Mouse (Mus musculus) E14TG2a.4 (cell line): ENCODE measurements around the gene Adamts6.

Source experiments
- CTCF ChIP-seq: conservative IDR thresholded peaks from 2 replicates; pipeline ENCODE4 v1.5.1; 2014; ENCODE audit warnings: low read length
- POU5F1 ChIP-seq: IDR thresholded peaks from 2 replicates; pipeline ENCODE4 v1.6.1; 2014; ENCODE audit warnings: low read length, borderline replicate concordance

DNA sequence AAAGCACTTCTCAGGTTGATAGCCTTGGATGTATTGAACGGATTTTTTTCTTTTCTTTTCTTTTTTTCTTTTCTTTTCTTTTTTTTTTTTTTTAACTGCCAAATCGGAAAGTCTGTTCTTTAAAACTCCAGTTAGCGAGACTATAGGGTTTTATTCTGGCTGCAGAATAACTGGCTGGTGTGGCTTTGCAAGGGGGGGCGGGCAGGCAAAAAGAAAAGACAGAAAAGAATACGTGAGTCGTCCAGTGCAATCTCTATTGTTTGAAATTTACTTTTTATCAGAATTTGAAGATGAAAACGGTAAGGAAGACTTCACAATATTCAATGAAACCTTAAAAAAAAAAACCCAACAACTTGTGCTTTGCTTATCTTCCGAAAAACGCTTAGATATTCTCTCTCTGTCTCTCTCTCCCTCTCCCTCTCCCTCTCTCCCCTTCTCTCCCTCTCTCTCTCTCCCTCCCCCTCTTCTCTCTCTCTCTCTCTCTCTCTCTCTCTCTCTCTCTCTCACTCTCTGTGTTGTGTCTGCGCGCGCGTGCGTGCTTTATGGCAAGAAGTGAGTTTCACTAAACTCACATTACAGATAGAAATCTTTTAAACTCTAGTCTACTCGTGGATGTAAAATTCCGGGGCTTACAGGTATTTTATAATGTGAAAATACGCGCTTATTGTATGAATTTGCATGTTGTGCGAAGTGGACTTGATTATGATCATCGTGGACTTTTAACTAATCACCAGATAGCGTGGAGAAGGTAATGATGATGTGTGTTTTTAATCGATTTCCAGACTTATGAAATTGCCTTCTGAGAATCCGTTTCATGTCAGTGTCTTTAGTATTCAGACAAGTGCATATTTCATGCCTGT is at the start of gene Adamts6:
- TF ChIP-seq CTCF (no peak), POU5F1 (no peak)
